Mouse (Mus musculus): ENCODE measurements around the gene G6pc3. TPM values are rescaled to one million over a fixed set of nuclear protein-coding genes. Genes with fewer than 3 reads are reported as not detected.
"Not testable (repeated sequence)": the region's sequence is repeated elsewhere in the genome, so short reads cannot be mapped to it uniquely, and the experiment has no call there.

Gene G6pc3
- polyA plus RNA-seq, 1 experiment from 2014 or later: 24.4 TPM

DNA sequence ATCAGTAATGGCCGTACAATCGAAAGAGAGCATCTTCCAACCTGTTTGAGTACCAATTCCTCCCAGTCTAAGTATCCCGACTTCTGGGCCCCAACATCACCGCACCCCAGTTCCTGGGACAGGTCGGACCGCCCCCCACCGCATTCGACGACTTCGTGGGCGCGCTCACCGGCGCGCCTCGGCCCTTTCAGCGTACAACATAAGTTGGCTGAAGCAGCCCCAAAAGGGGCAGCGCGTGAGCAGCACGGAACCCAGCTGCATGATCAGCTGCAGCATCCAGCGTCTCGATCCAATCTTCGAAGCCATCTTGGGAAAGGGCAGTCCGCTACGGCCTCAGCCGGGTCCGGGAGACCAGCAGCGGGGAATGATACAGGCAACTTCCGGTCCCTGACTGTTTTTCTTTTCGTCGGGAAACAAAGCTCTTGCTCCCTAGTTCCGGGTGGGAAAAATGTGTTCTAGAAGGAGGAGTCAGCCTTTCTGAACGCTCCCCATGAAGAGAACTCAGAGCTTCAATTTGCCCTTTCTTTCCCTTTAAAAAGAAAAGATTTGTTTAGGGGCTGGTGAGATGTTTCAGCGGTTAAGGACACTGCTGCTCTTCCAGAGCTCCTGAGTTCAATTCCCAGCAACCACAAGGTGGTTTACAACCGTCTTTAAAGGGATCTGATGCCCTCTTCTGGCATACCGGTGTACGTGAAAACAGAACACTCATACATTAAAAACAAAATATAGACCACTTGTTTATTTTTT, 33.2 kb upstream of the G6pc3 start, which contains the start of gene Tmem101:
Gene Tmem101 (minus strand): TSS at position 366 of the 747 bp plus-strand sequence.
- ATAC-seq (replicated peaks; ENCODE audit: extremely low read depth, insufficient read depth, low FRiP score): peak; percentile 80

DNA sequence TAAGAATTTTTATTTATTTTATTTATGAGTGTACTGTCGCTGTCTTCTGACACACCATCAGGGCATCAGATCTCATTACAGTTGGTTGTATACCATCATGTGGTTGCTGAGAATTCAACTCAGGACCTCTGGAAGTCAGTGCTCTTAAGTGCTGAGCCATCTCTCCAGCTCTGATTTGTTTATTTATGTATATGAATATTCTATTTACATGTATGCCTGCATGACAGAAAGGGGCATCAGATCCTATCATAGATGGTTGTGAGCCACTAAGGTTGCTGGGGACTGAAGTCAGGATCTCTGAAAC, 32.7 kb upstream of the G6pc3 start:
- Histone ChIP-seq H3K27ac (ENCODE audit: low read length) (no peak overlapping the region), H3K4me3 (ENCODE audit: low read length) (no peak overlapping the region), H3K9ac (ENCODE audit: low read length) (no peak overlapping the region), H3K27me3 (ENCODE audit: control insufficient read depth, insufficient read depth, low read length) (no peaks in the 10 kb centered on the region), H3K4me1 (ENCODE audit: control insufficient read depth, insufficient read depth, low read length) (peaks cover 4% of the 10 kb centered on the region), H3K4me2 (ENCODE audit: low read depth, low read length) (no peak overlapping the region), H3K36me3 (ENCODE audit: control insufficient read depth, insufficient read depth) (peaks cover 12% of the 10 kb centered on the region), H3K9me3 (replicated peaks; ENCODE audit: control insufficient read depth, low read length) (no peaks in the 10 kb centered on the region)
- 0 out of 2 replicates have a peak, but pooled peaks have one; percentile 14 for ATAC-seq (replicated peaks; ENCODE audit: extremely low read depth, insufficient read depth, low FRiP score)
- 6% methylated on average over 1 of the region's 1 CpGs for WGBS

More for the DNA sequence above, 33.2 kb upstream of the G6pc3 start, which contains the start of gene Tmem101:
- Histone ChIP-seq H3K27me3 (ENCODE audit: control insufficient read depth, insufficient read depth, low read length) (no peaks in the 10 kb centered on the region), H3K9me3 (replicated peaks; ENCODE audit: control insufficient read depth, low read length) (no peaks in the 10 kb centered on the region), H3K27ac (ENCODE audit: low read length) (peak within 1 kb of the TSS; percentile 53; the same call in 1 of the 2 replicates), H3K36me3 (ENCODE audit: control insufficient read depth, insufficient read depth) (peaks cover 12% of the 10 kb centered on the region), H3K4me2 (ENCODE audit: low read depth, low read length) (peak within 1 kb of the TSS; percentile 80), H3K4me3 (ENCODE audit: low read length) (peak within 1 kb of the TSS; percentile 86), H3K9ac (ENCODE audit: low read length) (peak within 1 kb of the TSS; percentile 83), H3K4me1 (ENCODE audit: control insufficient read depth, insufficient read depth, low read length) (peaks cover 4% of the 10 kb centered on the region)
- under 1% methylated on average over 37 of the region's 37 CpGs for WGBS

DNA sequence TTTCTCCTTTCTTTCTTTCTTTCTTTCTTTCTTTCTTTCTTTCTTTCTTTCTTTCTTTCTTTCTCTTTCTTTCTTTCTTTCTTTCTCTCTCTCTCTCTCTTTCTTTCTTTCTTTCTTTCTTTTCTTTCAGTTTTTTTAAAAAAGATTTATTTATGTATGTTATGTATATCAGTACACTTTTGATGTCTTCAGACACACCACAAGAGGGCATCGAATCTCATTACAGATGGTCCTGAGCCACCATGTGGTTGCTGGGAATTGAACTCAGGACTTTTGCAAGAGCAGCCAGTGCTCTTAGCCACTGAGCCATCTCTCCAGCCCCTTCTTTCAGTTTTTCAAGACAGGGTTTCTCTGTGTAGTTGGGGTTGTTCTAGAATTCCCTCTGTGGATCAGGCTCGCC, 31.4 kb upstream of the G6pc3 start:
- H3K4me2 ChIP-seq (ENCODE audit: low read depth, low read length); H3K27ac ChIP-seq (ENCODE audit: low read length); H3K4me3 ChIP-seq (ENCODE audit: low read length); H3K9ac ChIP-seq (ENCODE audit: low read length); H3K9me3 ChIP-seq (replicated peaks; ENCODE audit: control insufficient read depth, low read length); ATAC-seq (replicated peaks; ENCODE audit: extremely low read depth, insufficient read depth, low FRiP score); H3K27me3 ChIP-seq (ENCODE audit: control insufficient read depth, insufficient read depth, low read length); H3K4me1 ChIP-seq (ENCODE audit: control insufficient read depth, insufficient read depth, low read length): not testable (repeated sequence)
- 72% methylated on average over 2 of the region's 2 CpGs for WGBS
- H3K36me3 ChIP-seq (ENCODE audit: control insufficient read depth, insufficient read depth): peaks cover 14% of the 10 kb centered on the region

DNA sequence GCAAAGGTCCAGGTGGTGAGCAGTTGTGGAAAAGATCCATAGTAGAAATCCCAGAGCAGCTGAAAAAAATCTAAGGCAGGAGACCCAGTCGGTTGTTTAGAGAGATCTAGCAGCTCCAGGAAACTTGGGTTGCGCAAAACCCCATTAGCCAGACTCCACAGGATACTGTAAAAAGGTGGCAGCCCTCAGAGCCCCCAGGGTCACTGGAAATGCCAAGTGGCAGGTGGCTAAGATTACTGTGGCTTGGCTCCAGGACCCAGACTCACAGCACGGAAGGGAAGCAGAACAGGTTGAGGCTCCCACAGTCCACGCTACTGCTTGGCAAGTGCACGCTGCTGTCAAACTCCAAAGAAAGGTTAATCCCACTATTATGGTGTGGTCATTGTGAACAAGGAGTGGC, 29.6 kb upstream of the G6pc3 start:
- no peak overlapping the region for H3K27ac ChIP-seq (ENCODE audit: low read length)
- H3K36me3 ChIP-seq (ENCODE audit: control insufficient read depth, insufficient read depth): peaks cover 9% of the 10 kb centered on the region
- no peaks in the 10 kb centered on the region for H3K9me3 ChIP-seq (replicated peaks; ENCODE audit: control insufficient read depth, low read length)
- H3K27me3 ChIP-seq (ENCODE audit: control insufficient read depth, insufficient read depth, low read length): no peaks in the 10 kb centered on the region
- no peak overlapping the region for H3K9ac ChIP-seq (ENCODE audit: low read length)
- WGBS: 72% methylated on average over 5 of the region's 5 CpGs
- H3K4me2 ChIP-seq (ENCODE audit: low read depth, low read length): no peak overlapping the region
- H3K4me1 ChIP-seq (ENCODE audit: control insufficient read depth, insufficient read depth, low read length): peaks cover 4% of the 10 kb centered on the region
- no peak for ATAC-seq (replicated peaks; ENCODE audit: extremely low read depth, insufficient read depth, low FRiP score)
- H3K4me3 ChIP-seq (ENCODE audit: low read length): no peak overlapping the region

DNA sequence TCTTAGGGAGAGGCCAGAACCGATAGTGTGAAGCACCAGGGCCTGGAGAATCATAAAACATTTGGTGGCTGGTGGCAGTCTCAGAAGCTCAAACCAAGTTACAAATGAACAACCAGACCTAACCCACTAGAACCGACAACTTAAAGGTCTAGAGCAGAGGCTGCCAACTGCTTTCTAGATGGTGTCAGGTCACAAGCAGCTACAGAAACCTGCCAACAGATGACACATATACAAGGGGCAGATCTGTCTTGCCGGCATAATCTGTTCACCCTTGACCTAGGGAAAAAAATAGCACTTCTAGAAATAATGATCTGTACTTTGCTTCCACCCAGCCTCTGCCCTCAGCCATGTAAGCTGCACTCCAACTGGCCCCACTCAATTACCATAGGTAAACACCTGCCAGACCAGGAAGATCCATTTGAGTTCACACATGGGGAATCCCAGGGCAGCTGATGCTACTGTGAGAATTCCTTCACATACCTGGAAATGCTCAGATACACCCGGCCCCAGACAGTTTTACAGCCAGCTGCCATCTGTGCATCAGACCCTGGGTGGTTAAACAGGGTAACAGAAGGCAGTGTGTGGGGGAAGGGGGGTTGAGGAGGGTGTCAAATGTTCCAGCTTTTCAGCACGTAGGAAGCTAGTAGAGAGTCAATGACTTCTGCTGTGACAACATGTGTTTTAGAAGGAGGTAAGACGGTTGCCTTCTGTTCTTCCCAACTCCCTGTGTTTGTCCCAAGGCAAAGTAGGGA, 23.3 kb upstream of the G6pc3 start:
- WGBS: 53% methylated on average over 6 of the region's 6 CpGs

DNA sequence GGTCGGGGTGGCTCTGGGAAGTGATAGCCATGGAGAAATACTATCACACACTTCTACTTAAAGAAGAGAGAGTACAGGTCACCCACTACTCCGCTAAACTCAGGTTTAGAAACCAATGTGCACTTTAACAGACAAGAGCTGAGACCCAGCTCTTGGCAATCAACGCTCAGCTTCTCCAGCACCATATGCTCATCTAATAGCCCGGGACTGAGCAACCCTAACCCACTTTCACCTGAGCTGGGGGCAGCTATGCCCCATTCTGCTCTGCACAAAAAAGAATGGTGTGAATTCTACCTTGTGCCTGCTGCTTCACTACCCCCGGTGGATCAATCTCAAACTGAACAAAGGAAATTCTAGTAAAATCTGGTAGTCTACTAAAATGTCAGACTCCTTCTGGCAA, 21.9 kb upstream of the G6pc3 start:
- ATAC-seq (replicated peaks; ENCODE audit: extremely low read depth, insufficient read depth, low FRiP score): no peak
- H3K9ac ChIP-seq (ENCODE audit: low read length): no peak overlapping the region
- H3K4me3 ChIP-seq (ENCODE audit: low read length): no peak overlapping the region
- H3K27ac ChIP-seq (ENCODE audit: low read length): no peak overlapping the region
- H3K9me3 ChIP-seq (replicated peaks; ENCODE audit: control insufficient read depth, low read length): no peaks in the 10 kb centered on the region
- H3K4me1 ChIP-seq (ENCODE audit: control insufficient read depth, insufficient read depth, low read length): no peaks in the 10 kb centered on the region
- WGBS: 89% methylated on average over 5 of the region's 5 CpGs
- no peak overlapping the region for H3K4me2 ChIP-seq (ENCODE audit: low read depth, low read length)
- H3K36me3 ChIP-seq (ENCODE audit: control insufficient read depth, insufficient read depth): peaks cover 16% of the 10 kb centered on the region
- no peaks in the 10 kb centered on the region for H3K27me3 ChIP-seq (ENCODE audit: control insufficient read depth, insufficient read depth, low read length)

More for the DNA sequence above, 23.3 kb upstream of the G6pc3 start:
- no peak overlapping the region for H3K9ac ChIP-seq (ENCODE audit: low read length)
- no peak for ATAC-seq (replicated peaks; ENCODE audit: extremely low read depth, insufficient read depth, low FRiP score)
- peaks cover 19% of the 10 kb centered on the region for H3K36me3 ChIP-seq (ENCODE audit: control insufficient read depth, insufficient read depth)
- no peak overlapping the region for H3K4me2 ChIP-seq (ENCODE audit: low read depth, low read length)
- no peak overlapping the region for H3K27ac ChIP-seq (ENCODE audit: low read length)
- H3K4me3 ChIP-seq (ENCODE audit: low read length): no peak overlapping the region
- no peaks in the 10 kb centered on the region for H3K9me3 ChIP-seq (replicated peaks; ENCODE audit: control insufficient read depth, low read length)
- no peaks in the 10 kb centered on the region for H3K27me3 ChIP-seq (ENCODE audit: control insufficient read depth, insufficient read depth, low read length)
- no peaks in the 10 kb centered on the region for H3K4me1 ChIP-seq (ENCODE audit: control insufficient read depth, insufficient read depth, low read length)

GRCm38 (mm10) chr11:102168689-102169088, 20.7 kb upstream of the G6pc3 start:
- H3K4me2 ChIP-seq (ENCODE audit: low read depth, low read length): no peak overlapping the region
- H3K4me1 ChIP-seq (ENCODE audit: control insufficient read depth, insufficient read depth, low read length): no peaks in the 10 kb centered on the region
- H3K9ac ChIP-seq (ENCODE audit: low read length): no peak overlapping the region
- no peak for ATAC-seq (replicated peaks; ENCODE audit: extremely low read depth, insufficient read depth, low FRiP score)
- H3K9me3 ChIP-seq (replicated peaks; ENCODE audit: control insufficient read depth, low read length): no peaks in the 10 kb centered on the region
- no peaks in the 10 kb centered on the region for H3K27me3 ChIP-seq (ENCODE audit: control insufficient read depth, insufficient read depth, low read length)
- no peak overlapping the region for H3K27ac ChIP-seq (ENCODE audit: low read length)
- H3K36me3 ChIP-seq (ENCODE audit: control insufficient read depth, insufficient read depth): peaks cover 10% of the 10 kb centered on the region
- H3K4me3 ChIP-seq (ENCODE audit: low read length): no peak overlapping the region
- WGBS: 84% methylated on average over 5 of the region's 5 CpGs

- no peak overlapping the region for H3K9ac ChIP-seq (ENCODE audit: low read length)
- H3K4me2 ChIP-seq (ENCODE audit: low read depth, low read length): no peak overlapping the region
- H3K4me3 ChIP-seq (ENCODE audit: low read length): no peak overlapping the region
- H3K36me3 ChIP-seq (ENCODE audit: control insufficient read depth, insufficient read depth): peaks cover 22% of the 10 kb centered on the region
- no peaks in the 10 kb centered on the region for H3K9me3 ChIP-seq (replicated peaks; ENCODE audit: control insufficient read depth, low read length)
- ATAC-seq (replicated peaks; ENCODE audit: extremely low read depth, insufficient read depth, low FRiP score): no peak
- H3K4me1 ChIP-seq (ENCODE audit: control insufficient read depth, insufficient read depth, low read length): peaks cover 14% of the 10 kb centered on the region
- H3K27me3 ChIP-seq (ENCODE audit: control insufficient read depth, insufficient read depth, low read length): no peaks in the 10 kb centered on the region
- H3K27ac ChIP-seq (ENCODE audit: low read length): no peak overlapping the region
Observed at GRCm38 (mm10) chr11:102179836-102180235, 9.6 kb upstream of the G6pc3 start.

GRCm38 (mm10) chr11:102184253-102184645, 5.2 kb upstream of the G6pc3 start:
- Histone ChIP-seq H3K4me1 (ENCODE audit: control insufficient read depth, insufficient read depth, low read length) (peaks cover 21% of the 10 kb centered on the region), H3K4me2 (ENCODE audit: low read depth, low read length) (peak overlapping the region; percentile 88), H3K27ac (ENCODE audit: low read length) (peak overlapping the region; percentile 96), H3K9ac (ENCODE audit: low read length) (peak overlapping the region; percentile 98), H3K4me3 (ENCODE audit: low read length) (peak overlapping the region; percentile 99), H3K36me3 (ENCODE audit: control insufficient read depth, insufficient read depth) (peaks cover 9% of the 10 kb centered on the region), H3K27me3 (ENCODE audit: control insufficient read depth, insufficient read depth, low read length) (no peaks in the 10 kb centered on the region), H3K9me3 (replicated peaks; ENCODE audit: control insufficient read depth, low read length) (no peaks in the 10 kb centered on the region)
- ATAC-seq (replicated peaks; ENCODE audit: extremely low read depth, insufficient read depth, low FRiP score): no peak
- WGBS: under 1% methylated on average over 7 of the region's 7 CpGs
